Mouse (Mus musculus) neural tube, embryonic 13.5 days (tissue): ENCODE measurements at regions not wholly inside any gene's neighbourhood (a gene's known extent, or its start where the extent isn't known, plus 50 kb on each side); places are given as distances from the start of the nearest gene placed in this dataset.

Source experiments
- ATAC-seq: fragments of 200-750 bp; cut with Nextera tagmentation; 2 replicates; pipeline ENCODE4 v1.8.0; 2017; ENCODE audit warnings: low read depth, mild to moderate bottlenecking, moderate TSS enrichment, moderate library complexity
- H3K27ac ChIP-seq: fragments of 300-500 bp; sonication (generic); replicated peaks from 2 replicates; pipeline ENCODE4 v1.5.1; 2015; ENCODE audit warnings: moderate library complexity, mild to moderate bottlenecking, inconsistent platforms
- H3K27me3 ChIP-seq: fragments of 300-500 bp; sonication (generic); 2 replicates; pipeline ENCODE4 v1.6.1; 2015; ENCODE audit warnings: mild to moderate bottlenecking, inconsistent platforms
- H3K36me3 ChIP-seq: fragments of 300-500 bp; sonication (generic); 2 replicates; pipeline ENCODE4 v1.6.1; 2015; ENCODE audit warnings: mild to moderate bottlenecking, inconsistent platforms
- H3K4me1 ChIP-seq: fragments of 300-500 bp; sonication (generic); replicated peaks from 2 replicates; pipeline ENCODE4 v1.6.1; 2015; ENCODE audit warnings: inconsistent platforms
- H3K4me2 ChIP-seq: fragments of 300-500 bp; sonication (generic); 2 replicates; pipeline ENCODE4 v1.6.1; 2015; ENCODE audit warnings: inconsistent platforms, mild to moderate bottlenecking, moderate library complexity
- H3K4me3 ChIP-seq: fragments of 300-500 bp; sonication (generic); 2 replicates; pipeline ENCODE4 v1.5.1; 2015; ENCODE audit warnings: mild to moderate bottlenecking, inconsistent platforms
- H3K9ac ChIP-seq: fragments of 300-500 bp; sonication (generic); 2 replicates; pipeline ENCODE4 v1.6.1; 2015; ENCODE audit warnings: moderate library complexity, mild to moderate bottlenecking, inconsistent platforms
- H3K9me3 ChIP-seq: fragments of 300-500 bp; sonication (generic); 2 replicates; pipeline ENCODE4 v1.6.1; 2016; ENCODE audit warnings: inconsistent platforms
- WGBS: fragments of 180-500 bp; shearing (Covaris S2); methylation state at CpG from one replicate; pipeline ENCODE4 v1.1.7; 2015; 5-methylcytosine and 5-hydroxymethylcytosine counted together

DNA sequence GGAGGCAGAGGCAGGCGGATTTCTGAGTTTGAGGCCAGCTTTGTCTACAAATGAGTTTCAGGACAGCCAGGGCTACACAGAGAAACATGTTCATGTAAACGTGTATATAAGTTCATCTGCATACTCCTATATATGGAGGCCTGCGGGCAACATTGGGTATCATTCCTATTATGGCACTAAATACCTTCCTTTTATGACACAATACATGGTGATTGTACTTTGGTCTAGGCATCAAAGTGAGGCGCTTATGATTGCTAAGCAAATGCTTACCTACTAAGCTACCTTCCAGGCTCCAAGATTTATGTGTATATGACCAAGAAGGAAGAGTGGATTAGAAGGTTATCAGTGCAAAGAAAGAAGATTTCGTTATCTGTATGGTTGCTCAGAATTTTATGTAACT, 207.1 kb downstream of the 4933402N22Rik start:
- no peak for ATAC-seq
- WGBS, result 91% methylated on average over 5 of the region's 5 CpGs
- no peak overlapping the region for H3K4me2 ChIP-seq
- H3K27me3 ChIP-seq, result no peaks in the 10 kb centered on the region
- H3K4me1 ChIP-seq, result no peaks in the 10 kb centered on the region
- no peak overlapping the region for H3K9ac ChIP-seq
- no peak overlapping the region for H3K27ac ChIP-seq
- no peak overlapping the region for H3K4me3 ChIP-seq
- H3K36me3 ChIP-seq, result no peaks in the 10 kb centered on the region
- no peaks in the 10 kb centered on the region for H3K9me3 ChIP-seq

DNA sequence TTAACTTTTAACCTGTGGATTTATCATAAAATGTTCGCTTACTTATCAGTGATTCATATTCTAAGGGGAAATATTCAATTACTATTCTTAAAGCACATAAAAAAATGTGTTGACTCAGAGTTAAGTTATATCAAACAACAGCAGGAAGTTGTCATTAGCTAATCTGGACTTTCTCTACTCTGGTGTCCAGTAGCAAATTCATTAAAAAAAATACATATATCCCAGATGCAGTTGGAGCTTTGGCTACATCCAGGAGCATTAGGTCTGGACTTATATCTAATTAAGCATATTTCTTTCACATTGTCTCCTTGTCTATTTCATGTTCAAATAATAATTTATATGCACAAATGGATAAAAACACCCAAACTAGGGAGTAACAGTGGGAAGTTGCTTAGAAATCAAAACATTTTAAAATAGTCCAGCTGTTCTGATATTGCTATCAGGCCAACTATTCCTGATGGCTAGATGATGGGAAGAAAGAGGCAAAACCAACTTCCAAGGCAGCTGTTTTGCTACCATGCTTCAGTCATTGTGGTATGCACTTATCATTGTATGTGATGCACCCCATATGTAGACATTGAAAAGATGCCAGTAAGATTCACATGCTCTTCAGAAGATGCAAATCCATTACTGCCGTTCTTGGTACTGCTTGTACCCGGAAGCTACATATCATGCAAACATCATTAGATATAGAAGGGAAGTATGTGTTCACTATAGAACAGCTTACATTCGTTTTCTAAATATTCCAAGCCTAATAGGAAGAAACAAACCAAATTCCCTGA, 209.8 kb downstream of the 4933402N22Rik start:
- Histone ChIP-seq H3K4me3 (no peak overlapping the region), H3K4me1 (no peaks in the 10 kb centered on the region), H3K4me2 (no peak overlapping the region), H3K27me3 (no peaks in the 10 kb centered on the region), H3K9me3 (no peaks in the 10 kb centered on the region), H3K27ac (no peak overlapping the region), H3K9ac (no peak overlapping the region), H3K36me3 (no peaks in the 10 kb centered on the region)
- 89% methylated on average over 4 of the region's 4 CpGs for WGBS
- no peak for ATAC-seq

DNA sequence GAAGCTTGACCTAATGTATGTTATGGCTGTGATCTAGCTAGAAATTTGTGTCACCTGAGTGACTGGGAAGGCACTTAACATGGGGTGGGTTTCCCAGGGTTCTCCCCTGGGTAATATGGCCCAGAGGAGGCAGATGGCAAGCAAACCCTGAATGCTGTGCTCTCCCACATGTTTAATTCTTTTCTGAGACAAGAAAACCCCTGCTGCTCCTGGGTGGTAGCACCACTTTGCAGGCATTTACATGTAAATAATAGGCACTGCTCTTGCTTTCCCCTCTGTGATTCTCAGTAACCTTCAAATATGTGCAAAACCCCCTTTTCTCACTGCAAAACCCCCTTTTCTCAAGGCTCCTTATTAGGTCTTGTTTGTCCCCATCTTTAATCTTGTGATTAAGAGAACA, 221.1 kb downstream of the 4933402N22Rik start:
- Histone ChIP-seq H3K27ac (no peak overlapping the region), H3K27me3 (no peaks in the 10 kb centered on the region), H3K36me3 (no peaks in the 10 kb centered on the region), H3K9me3 (no peaks in the 10 kb centered on the region), H3K4me3 (no peak overlapping the region), H3K4me1 (no peaks in the 10 kb centered on the region), H3K4me2 (no peak overlapping the region), H3K9ac (no peak overlapping the region)
- ATAC-seq, result no peak

DNA sequence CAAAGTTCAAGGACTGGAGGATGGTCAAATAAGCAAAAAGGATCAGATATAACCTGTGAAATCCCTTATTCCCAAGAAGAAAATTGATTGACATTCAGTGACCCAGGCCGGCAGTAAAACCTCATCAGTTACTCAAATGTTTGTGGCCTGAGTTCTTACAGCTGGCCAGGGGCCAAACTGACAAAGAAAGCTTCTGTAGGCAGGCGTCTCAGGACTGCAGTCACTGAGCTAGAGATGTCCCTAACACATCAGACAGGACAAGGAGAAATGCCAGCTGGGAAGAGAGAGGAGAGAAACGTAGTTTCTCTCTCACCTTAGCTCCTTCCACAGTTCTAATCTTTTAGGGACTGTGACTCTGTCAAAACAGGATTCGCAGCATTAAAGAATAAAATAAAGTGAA, 229.9 kb upstream of the Sema3d start:
- H3K4me3 ChIP-seq, result no peak overlapping the region
- H3K27me3 ChIP-seq, result no peaks in the 10 kb centered on the region
- no peak overlapping the region for H3K4me2 ChIP-seq
- WGBS, result 58% methylated on average over 4 of the region's 4 CpGs
- no peak overlapping the region for H3K27ac ChIP-seq
- H3K4me1 ChIP-seq, result no peaks in the 10 kb centered on the region
- no peaks in the 10 kb centered on the region for H3K9me3 ChIP-seq
- ATAC-seq, result no peak
- H3K36me3 ChIP-seq, result no peaks in the 10 kb centered on the region
- no peak overlapping the region for H3K9ac ChIP-seq

DNA sequence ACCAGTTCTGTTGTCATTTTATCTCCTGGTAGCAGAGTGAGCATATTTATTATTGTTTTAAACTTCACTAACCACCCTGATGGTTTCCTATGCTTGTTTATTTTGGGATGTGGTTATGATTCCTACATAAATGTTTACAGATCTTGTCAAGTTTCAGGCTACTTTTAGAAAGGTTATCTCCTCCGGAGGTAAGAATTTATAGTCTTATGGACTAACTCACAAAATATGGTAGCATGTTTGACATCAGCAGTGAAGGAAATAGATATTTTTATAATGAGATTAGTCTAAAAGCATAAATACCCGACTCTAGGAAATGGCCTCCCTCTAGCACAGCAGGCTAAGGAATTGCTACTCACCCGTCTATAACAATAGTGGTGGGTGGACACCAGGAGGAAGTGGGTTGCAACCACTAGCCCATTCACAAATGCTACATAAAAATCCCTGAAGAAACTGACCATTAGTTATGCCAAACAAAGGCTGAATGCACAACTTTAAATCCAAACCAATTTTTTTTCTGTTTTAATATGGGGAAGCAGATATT, 228.6 kb upstream of the Sema3d start:
- H3K27ac ChIP-seq, result no peak overlapping the region

DNA sequence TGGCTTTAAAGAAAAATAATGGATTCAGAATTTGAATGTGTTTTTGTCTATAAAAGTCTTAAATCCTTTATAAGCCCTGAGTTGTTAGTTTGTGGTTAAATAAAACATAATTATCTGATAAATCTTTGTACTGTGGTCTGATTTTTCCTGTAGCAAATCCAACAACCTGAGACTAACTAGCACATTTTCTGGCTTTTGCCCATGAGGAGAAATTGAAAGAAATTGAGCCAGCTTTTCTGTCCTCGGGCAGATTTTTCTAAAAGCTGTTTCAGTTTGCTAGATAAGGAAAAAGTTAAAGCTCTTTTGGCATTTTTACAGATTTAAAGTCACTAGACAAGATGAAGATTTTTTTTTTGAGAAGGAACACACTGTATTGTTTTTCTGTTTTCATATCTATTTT, 191.5 kb upstream of the Sema3d start:
- Histone ChIP-seq H3K9ac (no peak overlapping the region), H3K4me3 (no peak overlapping the region), H3K36me3 (no peaks in the 10 kb centered on the region), H3K4me2 (no peak overlapping the region), H3K27me3 (no peaks in the 10 kb centered on the region), H3K9me3 (no peaks in the 10 kb centered on the region), H3K4me1 (no peaks in the 10 kb centered on the region), H3K27ac (no peak overlapping the region)
- ATAC-seq, result no peak
- WGBS, result 84% methylated on average over 1 of the region's 1 CpGs

More for the DNA sequence above, 228.6 kb upstream of the Sema3d start:
- no peak overlapping the region for H3K4me2 ChIP-seq
- H3K27me3 ChIP-seq, result no peaks in the 10 kb centered on the region
- no peaks in the 10 kb centered on the region for H3K36me3 ChIP-seq
- no peak overlapping the region for H3K4me3 ChIP-seq
- H3K9me3 ChIP-seq, result no peaks in the 10 kb centered on the region
- WGBS, result 54% methylated on average over 3 of the region's 3 CpGs
- H3K4me1 ChIP-seq, result no peaks in the 10 kb centered on the region
- no peak overlapping the region for H3K9ac ChIP-seq
- ATAC-seq, result no peak

DNA sequence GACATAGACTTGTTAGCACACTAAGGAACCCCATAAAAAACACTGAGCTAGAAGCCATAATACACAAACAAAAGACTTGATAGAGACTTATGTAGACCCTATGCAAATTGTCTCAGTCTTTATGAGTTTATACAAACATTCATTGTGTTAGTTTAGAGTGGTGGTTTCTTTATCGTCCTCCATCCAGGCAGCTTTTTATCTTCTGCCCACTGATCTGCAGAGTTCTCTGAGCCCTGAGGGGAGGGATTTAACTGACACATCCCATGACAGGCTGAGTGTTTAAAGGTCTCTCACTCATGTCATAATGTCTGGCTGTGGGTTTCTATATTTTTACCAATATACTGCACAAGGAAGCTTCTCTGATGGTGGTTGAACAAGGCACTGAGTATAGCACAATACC, 175.7 kb upstream of the Sema3d start:
- Histone ChIP-seq H3K9ac (no peak overlapping the region), H3K4me1 (no peaks in the 10 kb centered on the region), H3K4me2 (no peak overlapping the region), H3K4me3 (no peak overlapping the region), H3K36me3 (no peaks in the 10 kb centered on the region), H3K27me3 (no peaks in the 10 kb centered on the region), H3K27ac (no peak overlapping the region), H3K9me3 (no peaks in the 10 kb centered on the region)
- 30% methylated on average over 1 of the region's 1 CpGs for WGBS
- ATAC-seq, result no peak

DNA sequence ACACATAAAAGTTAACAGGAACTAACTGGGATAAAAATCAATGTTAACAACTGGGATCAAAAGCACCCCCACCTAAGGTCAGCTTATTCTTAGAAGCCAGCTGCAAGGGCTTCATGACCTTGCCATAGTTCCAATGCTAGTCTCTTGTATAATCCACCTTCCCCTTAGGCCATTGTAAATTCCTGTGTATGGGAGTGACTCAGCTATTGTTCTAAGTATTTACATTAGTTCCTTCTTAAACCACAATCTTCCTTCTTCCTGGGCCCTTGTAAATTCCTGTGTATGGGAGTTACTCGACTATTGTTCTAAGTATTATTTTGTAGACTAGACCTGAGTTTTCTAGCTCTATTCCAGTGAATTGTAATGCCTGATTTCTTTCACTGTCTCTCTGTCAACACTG, 173.6 kb upstream of the Sema3d start:
- no peak overlapping the region for H3K4me3 ChIP-seq
- 84% methylated on average over 1 of the region's 1 CpGs for WGBS

DNA sequence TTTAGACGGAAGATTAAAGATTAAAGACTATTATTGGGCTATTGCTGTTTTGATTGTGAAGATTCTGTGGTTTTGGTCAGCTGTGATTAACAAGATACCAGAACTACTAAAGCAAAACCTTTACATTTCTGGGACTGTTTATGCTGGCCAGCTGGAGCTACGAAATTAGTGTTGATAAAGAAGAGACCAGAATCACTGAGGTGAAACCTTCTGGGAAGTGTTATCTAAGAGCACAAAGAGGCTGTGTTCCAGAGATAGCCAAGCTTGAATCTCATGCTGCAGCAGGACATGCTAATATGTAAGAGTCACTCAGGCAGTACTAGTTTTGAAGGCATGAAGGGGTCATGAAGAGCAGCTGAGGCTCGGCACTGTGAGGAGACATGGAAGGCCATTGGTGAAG, 169.7 kb upstream of the Sema3d start:
- no peak overlapping the region for H3K9ac ChIP-seq
- ATAC-seq, result no peak
- no peaks in the 10 kb centered on the region for H3K9me3 ChIP-seq
- H3K36me3 ChIP-seq, result no peaks in the 10 kb centered on the region
- H3K4me2 ChIP-seq, result no peak overlapping the region
- H3K4me1 ChIP-seq, result no peaks in the 10 kb centered on the region
- no peak overlapping the region for H3K4me3 ChIP-seq
- H3K27ac ChIP-seq, result no peak overlapping the region
- WGBS, result 86% methylated on average over 3 of the region's 3 CpGs
- no peaks in the 10 kb centered on the region for H3K27me3 ChIP-seq

More for the DNA sequence above, 173.6 kb upstream of the Sema3d start:
- ATAC-seq, result no peak
- H3K9me3 ChIP-seq, result no peaks in the 10 kb centered on the region
- H3K4me1 ChIP-seq, result no peaks in the 10 kb centered on the region
- no peak overlapping the region for H3K9ac ChIP-seq
- H3K36me3 ChIP-seq, result no peaks in the 10 kb centered on the region
- no peaks in the 10 kb centered on the region for H3K27me3 ChIP-seq
- H3K4me2 ChIP-seq, result no peak overlapping the region
- H3K27ac ChIP-seq, result no peak overlapping the region

DNA sequence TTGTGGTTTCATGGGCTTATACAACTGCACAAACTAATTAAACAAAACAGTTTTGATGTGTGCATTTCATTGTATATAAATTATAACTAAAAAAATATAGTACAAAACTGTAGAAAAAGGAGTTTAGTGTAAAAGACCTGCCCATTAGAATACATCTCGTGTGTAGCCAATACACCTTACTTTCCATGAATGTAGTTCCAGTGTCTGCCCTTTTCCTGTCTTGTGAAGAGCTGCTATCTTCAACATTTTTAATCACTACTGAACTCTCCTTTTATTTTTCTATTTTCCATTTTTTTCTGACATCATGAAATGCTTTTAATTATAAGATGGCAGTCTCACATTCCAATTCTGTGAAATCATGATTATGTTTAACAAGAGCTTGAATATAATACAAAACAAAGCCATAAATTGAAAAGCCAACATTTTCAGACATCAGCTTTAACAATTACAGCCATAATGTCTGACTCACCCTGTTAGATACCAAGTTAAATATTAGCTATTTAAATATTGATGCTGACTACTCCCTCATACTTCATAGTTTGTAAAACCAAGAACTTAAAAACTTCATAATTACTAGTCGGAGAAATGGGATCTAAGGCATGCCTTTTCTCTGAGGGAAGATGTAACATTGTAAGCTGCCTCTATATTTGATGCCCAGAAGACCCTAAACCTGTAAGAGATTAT, 163.6 kb upstream of the Sema3d start:
- Histone ChIP-seq H3K4me2 (no peak overlapping the region), H3K9me3 (no peaks in the 10 kb centered on the region), H3K4me3 (no peak overlapping the region), H3K36me3 (no peaks in the 10 kb centered on the region), H3K27ac (no peak overlapping the region), H3K27me3 (no peaks in the 10 kb centered on the region), H3K4me1 (no peaks in the 10 kb centered on the region), H3K9ac (no peak overlapping the region)
- no peak for ATAC-seq
- 96% methylated on average over 2 of the region's 2 CpGs for WGBS

DNA sequence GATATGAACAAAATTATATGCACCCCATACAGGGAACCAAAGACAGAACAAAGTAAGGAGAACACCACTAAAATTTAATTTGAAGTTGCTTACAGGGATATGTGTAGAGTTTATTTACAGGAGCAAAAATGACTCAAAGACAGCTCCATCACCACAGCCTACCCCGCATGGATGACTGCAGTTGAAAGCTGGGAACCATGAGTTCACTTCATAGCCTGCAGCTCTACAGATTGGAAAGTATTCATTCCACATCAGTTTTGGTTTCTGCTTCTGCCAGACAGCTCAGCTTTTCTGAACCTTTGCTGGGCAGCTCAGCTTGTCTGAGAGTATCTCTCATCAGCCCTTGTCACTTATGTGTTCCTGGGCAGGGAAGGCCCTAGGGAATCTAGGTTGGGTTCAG, 160.6 kb upstream of the Sema3d start:
- ATAC-seq, result no peak
- 75% methylated on average over 1 of the region's 1 CpGs for WGBS
- Histone ChIP-seq H3K27ac (no peak overlapping the region), H3K9ac (no peak overlapping the region), H3K36me3 (no peaks in the 10 kb centered on the region), H3K9me3 (no peaks in the 10 kb centered on the region), H3K4me3 (no peak overlapping the region), H3K4me1 (no peaks in the 10 kb centered on the region), H3K27me3 (no peaks in the 10 kb centered on the region), H3K4me2 (no peak overlapping the region)

DNA sequence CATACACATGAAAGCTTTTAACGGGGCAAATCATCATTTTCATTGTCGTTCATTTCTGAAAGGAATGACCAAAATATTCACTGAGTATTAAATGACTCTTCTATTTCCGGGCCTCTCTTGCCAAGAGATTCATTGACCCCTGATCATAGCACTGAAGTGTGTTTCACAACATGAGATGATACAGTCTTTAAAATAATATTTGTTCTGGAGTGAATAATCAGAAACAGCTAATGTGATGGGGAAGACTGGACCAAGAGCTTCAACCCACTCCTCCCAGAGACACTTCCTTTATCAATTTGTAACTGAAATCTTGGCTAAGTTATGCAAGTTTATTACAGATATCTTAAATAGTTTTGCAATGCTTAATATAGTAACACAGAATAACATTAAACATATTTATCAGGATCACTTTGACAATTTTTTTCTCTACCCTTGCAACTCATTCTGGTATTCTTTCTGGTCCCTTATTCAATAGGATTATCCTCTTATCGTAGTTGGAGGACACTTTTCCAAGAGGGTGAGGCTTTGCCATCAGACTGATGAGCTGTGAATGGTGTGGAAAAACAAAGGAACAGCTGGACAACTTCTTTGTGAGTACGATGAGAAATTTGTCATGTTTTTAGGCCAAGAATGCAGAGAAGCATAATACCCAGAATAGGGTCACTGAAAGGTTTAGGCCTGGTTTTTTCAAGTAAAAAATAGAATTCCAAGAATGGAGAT, 149.6 kb upstream of the Sema3d start:
- H3K4me3 ChIP-seq, result no peak overlapping the region
- H3K27me3 ChIP-seq, result no peaks in the 10 kb centered on the region
- ATAC-seq, result no peak
- 80% methylated on average over 5 of the region's 5 CpGs for WGBS
- H3K4me1 ChIP-seq, result no peaks in the 10 kb centered on the region
- no peak overlapping the region for H3K9ac ChIP-seq
- H3K9me3 ChIP-seq, result no peaks in the 10 kb centered on the region
- no peaks in the 10 kb centered on the region for H3K36me3 ChIP-seq
- H3K27ac ChIP-seq, result no peak overlapping the region
- no peak overlapping the region for H3K4me2 ChIP-seq
